Mouse (Mus musculus) midbrain, postnatal 0 days (tissue): Measurements from ENCODE around the gene Sirpb1b. TPM values are rescaled to one million over a fixed set of nuclear protein-coding genes. Genes with fewer than 3 reads are reported as not detected.
"Not testable (repeated sequence)": the region's sequence is repeated elsewhere in the genome, so short reads cannot be mapped to it uniquely, and the experiment has no call there.

Source experiments
- ATAC-seq: fragments of 200-750 bp; cut with Nextera tagmentation; 2 replicates; pipeline ENCODE4 v1.8.0; 2017; ENCODE audit warnings: moderate number of reproducible peaks, mild to moderate bottlenecking, moderate TSS enrichment, moderate library complexity; ENCODE audit not compliant: low FRiP score
- DNase-seq: peaks from one replicate; pipeline ENCODE4 v3.0.0-alpha.2; 2015; ENCODE audit warnings: low spot score
- H3K27ac ChIP-seq: fragments of 300-500 bp; sonication (generic); 2 replicates; pipeline ENCODE4 v1.5.1; 2014; ENCODE audit warnings: low read depth, mild to moderate bottlenecking, low read length, mixed read lengths
- H3K27me3 ChIP-seq: fragments of 300-500 bp; sonication (generic); 2 replicates; pipeline ENCODE4 v1.6.1; 2014; ENCODE audit warnings: low read length, control low read depth, mixed read lengths; ENCODE audit not compliant: insufficient read depth
- H3K36me3 ChIP-seq: fragments of 300-500 bp; sonication (generic); 2 replicates; pipeline ENCODE4 v1.6.1; 2014; ENCODE audit warnings: low read length, control low read depth, mixed read lengths; ENCODE audit not compliant: insufficient read depth
- H3K4me1 ChIP-seq: fragments of 300-500 bp; sonication (generic); 2 replicates; pipeline ENCODE4 v1.6.1; 2014; ENCODE audit warnings: mild to moderate bottlenecking, control low read depth, antibody characterized with exemption, low read length, mixed read lengths; ENCODE audit not compliant: insufficient read depth
- H3K4me2 ChIP-seq: fragments of 300-500 bp; sonication (generic); 2 replicates; pipeline ENCODE4 v1.6.1; 2014; ENCODE audit warnings: low read depth, mild to moderate bottlenecking, low read length, mixed read lengths; ENCODE audit not compliant: poor library complexity, severe bottlenecking
- H3K4me3 ChIP-seq: fragments of 300-500 bp; sonication (generic); 2 replicates; pipeline ENCODE4 v1.5.1; 2014; ENCODE audit warnings: low read depth, mild to moderate bottlenecking, low read length, moderate library complexity
- H3K9ac ChIP-seq: fragments of 300-500 bp; sonication (generic); replicated peaks from 2 replicates; pipeline ENCODE4 v1.6.1; 2014; ENCODE audit warnings: mild to moderate bottlenecking, low read length, moderate library complexity, mixed read lengths; ENCODE audit not compliant: poor library complexity, severe bottlenecking
- H3K9me3 ChIP-seq: fragments of 300-500 bp; sonication (generic); 2 replicates; pipeline ENCODE4 v1.6.1; 2016; ENCODE audit warnings: low read length, control low read depth
- CTCF ChIP-seq: IDR thresholded peaks from 2 replicates; pipeline ENCODE4 v1.5.1; 2016; ENCODE audit warnings: antibody characterized with exemption, mild to moderate bottlenecking
- WGBS: fragments of 180-500 bp; shearing (Covaris S2); extraction: QIAGEN DNeasy Blood & Tissue Kit; methylation state at CpG from one replicate; pipeline ENCODE4 v1.1.7; 2014; 5-methylcytosine and 5-hydroxymethylcytosine counted together
- polyA plus RNA-seq: library from polyadenylated mRNA; unstranded; fragments of >200 nt; fragmentation: Nextera tagmentation; extraction: Ambion mirVana; gene quantifications from 2 replicates; pipeline ENCODE4 v1.2.1, GENCODE M21; 2015
- total RNA-seq: library from RNA; depleted of rRNA; stranded (reverse); fragments of >200 nt; gene quantifications from 2 replicates; pipeline ENCODE4 v1.2.3, GENCODE M21; 2014; rRNA removed

Gene Sirpb1b
- total and polyA plus RNA-seq, 2 experiments from 2014 or later = not detected

GRCm38 (mm10) chr3:15528589-15528988, 46.3 kb downstream of the Sirpb1b start:
- no peak for TF ChIP-seq CTCF
- no peak for ATAC-seq
- no peak overlapping the region for H3K27ac ChIP-seq

DNA sequence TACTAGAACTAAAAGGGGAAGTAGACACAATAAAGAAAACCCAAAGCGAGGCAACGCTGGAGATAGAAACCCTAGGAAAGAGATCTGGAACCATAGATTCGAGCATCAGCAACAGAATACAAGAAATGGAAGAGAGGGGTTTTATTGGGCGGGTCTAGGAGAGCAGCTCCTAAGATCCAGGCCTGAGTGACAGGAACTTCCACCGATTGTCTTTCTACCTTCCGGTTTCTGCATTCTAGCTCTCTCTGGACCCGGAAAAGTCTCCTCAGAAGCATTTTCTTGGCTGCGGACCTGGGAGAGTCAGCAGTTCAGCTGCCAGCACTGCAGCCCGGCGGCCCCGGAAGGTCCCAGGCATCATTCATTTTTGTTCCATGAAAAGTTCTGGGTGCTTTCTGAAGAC, 61.3 kb downstream of the Sirpb1b start:
- not testable (repeated sequence) for H3K9me3 ChIP-seq, H3K4me2 ChIP-seq, ATAC-seq, H3K27ac ChIP-seq, H3K4me3 ChIP-seq, H3K27me3 ChIP-seq, H3K36me3 ChIP-seq, H3K9ac ChIP-seq, H3K4me1 ChIP-seq, DNase-seq
- WGBS = 86% methylated on average over 9 of the region's 11 CpGs

More at GRCm38 (mm10) chr3:15528589-15528988, 46.3 kb downstream of the Sirpb1b start:
- no peak for DNase-seq
- Histone ChIP-seq H3K4me3 (no peak overlapping the region), H3K36me3 (no peaks in the 10 kb centered on the region), H3K9ac (no peak overlapping the region), H3K27me3 (no peaks in the 10 kb centered on the region), H3K4me1 (no peaks in the 10 kb centered on the region), H3K4me2 (no peak overlapping the region), H3K9me3 (no peaks in the 10 kb centered on the region)

DNA sequence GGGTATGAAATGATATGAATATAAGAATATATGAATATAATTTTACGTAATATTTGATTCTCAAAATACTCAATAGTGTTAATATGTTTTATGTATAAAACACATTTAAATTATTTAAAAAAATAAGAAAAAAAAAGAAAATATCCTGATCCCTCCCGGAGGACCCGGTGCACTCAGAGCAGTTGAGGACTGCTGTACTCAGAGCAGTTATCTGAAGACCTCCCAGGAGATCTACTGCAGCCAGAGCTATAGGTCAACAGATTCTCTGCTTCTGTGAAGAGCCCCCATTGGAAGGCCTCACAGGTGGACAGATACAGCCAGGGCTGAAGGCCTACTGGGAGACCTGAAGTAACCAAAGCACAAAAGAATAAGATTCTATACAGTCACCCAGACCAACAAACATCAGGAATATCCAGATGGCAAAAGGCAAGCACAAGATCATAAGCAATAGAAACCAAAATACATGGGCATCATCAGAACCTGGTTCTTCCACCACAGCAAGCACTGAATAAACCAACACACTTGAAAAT, 67.0 kb downstream of the Sirpb1b start:
- DNase-seq, H3K9ac ChIP-seq, H3K27me3 ChIP-seq, H3K4me3 ChIP-seq, H3K27ac ChIP-seq, H3K4me1 ChIP-seq, H3K9me3 ChIP-seq, H3K36me3 ChIP-seq, H3K4me2 ChIP-seq: not testable (repeated sequence)
- peak; percentile 38; the same call in 1 of the 2 replicates for ATAC-seq
- WGBS = 79% methylated on average over 3 of the region's 3 CpGs

DNA sequence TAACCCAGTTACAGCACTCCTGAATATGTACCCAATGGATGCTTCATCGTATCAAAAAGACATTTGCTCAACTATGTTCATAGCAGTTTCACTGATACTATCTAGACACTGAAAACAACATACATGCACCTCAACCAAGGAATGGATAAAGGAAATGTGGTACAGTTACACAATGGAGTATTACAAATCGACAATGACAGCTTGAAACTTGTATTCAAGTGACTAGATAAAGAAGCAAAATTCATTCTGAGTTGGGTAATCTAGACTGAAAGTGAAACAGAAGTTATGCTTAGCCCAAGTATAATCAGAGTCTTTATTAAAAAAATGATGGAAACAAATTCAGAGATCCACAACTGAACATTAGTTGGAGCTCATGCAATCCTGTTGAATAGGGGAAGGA, 100.0 kb downstream of the Sirpb1b start:
- H3K36me3 ChIP-seq, H3K27ac ChIP-seq, H3K4me2 ChIP-seq, H3K9me3 ChIP-seq, DNase-seq, ATAC-seq, H3K4me1 ChIP-seq, H3K4me3 ChIP-seq, H3K27me3 ChIP-seq, H3K9ac ChIP-seq: not testable (repeated sequence)
- 93% methylated on average over 1 of the region's 2 CpGs for WGBS

GRCm38 (mm10) chr3:15470158-15470557, 104.7 kb downstream of the Sirpb1b start:
- DNase-seq, H3K9me3 ChIP-seq, ATAC-seq, H3K4me2 ChIP-seq, H3K4me1 ChIP-seq, H3K4me3 ChIP-seq, H3K27ac ChIP-seq, H3K36me3 ChIP-seq, H3K27me3 ChIP-seq, H3K9ac ChIP-seq: not testable (repeated sequence)
- 100% methylated on average over 1 of the region's 3 CpGs for WGBS

Other genes starting within 250 kb of the Sirpb1b start
- gene Gm9733, start 242.8 kb downstream of the Sirpb1b start, total RNA-seq = not detected in 2 replicates
- not detected in 2 replicates for gene Gm9733, start 242.8 kb downstream of the Sirpb1b start, polyA plus RNA-seq
- gene Sirpb1a, start 148.5 kb downstream of the Sirpb1b start, total RNA-seq = not detected in 2 replicates
- not detected in 2 replicates for gene Sirpb1a, start 148.5 kb downstream of the Sirpb1b start, polyA plus RNA-seq